Mouse (Mus musculus): ENCODE data around the gene Zscan12.

Gene Zscan12

GRCm38 (mm10) chr13:21407969-21408804, 45.6 kb downstream of the Zscan12 start:
- no peak for TF ChIP-seq NANOG (IDR thresholded peaks at IDR 0.05; ENCODE audit: borderline replicate concordance, low read length)
- TF ChIP-seq POU5F1 (IDR thresholded peaks at IDR 0.05; ENCODE audit: borderline replicate concordance, low read length) = no peak
- no peak for TF ChIP-seq CTCF (conservative IDR thresholded peaks at IDR 0.05; ENCODE audit: low read length)
- no peaks in the 10 kb centered on the region for H3K27me3 ChIP-seq (ENCODE audit: insufficient read depth, low read length)
- H3K36me3 ChIP-seq (ENCODE audit: insufficient read depth, low read length) = no peaks in the 10 kb centered on the region
- H3K4me1 ChIP-seq (replicated peaks; ENCODE audit: low read depth, low read length) = peaks cover 15% of the 10 kb centered on the region
- peak overlapping the region; percentile 78 for H3K4me3 ChIP-seq (replicated peaks; ENCODE audit: low read length)
- H3K9me3 ChIP-seq (ENCODE audit: low read length) = no peaks in the 10 kb centered on the region

DNA sequence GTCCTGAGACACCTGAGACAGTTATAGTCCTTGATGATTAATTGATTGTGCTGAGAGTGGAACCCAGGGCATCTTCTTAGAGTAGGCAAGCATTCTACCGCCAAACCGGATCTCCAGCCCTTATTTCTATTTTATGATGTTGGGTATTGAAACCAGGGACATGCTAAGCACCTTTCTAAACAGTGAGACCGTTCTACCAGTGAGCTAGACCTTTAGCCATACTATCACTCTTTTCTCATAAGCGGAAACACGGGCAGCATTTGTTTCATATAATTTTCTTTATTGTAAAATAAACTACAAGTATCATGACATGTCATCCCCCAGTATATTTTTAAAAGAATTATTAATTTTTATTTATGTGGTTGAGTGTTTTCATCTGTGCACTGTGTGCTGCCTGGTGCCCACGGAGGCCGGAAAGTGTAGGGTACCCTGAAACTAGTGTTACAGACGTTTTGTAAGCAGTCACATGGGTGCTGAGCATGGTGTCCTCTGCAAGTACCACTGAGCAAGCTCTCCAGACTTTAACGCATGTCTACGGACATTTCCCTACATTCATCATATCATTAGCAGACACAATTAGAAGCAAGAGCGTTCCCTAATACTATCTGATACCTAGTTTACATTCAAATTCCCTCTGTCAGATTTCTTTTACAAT, 46.3 kb downstream of the Zscan12 start:
- Histone ChIP-seq H3K9me3 (ENCODE audit: low read length) (no peaks in the 10 kb centered on the region), H3K4me1 (replicated peaks; ENCODE audit: low read depth, low read length) (peaks cover 15% of the 10 kb centered on the region), H3K4me3 (replicated peaks; ENCODE audit: low read length) (peak overlapping the region; percentile 78), H3K27me3 (ENCODE audit: insufficient read depth, low read length) (no peaks in the 10 kb centered on the region), H3K36me3 (ENCODE audit: insufficient read depth, low read length) (no peaks in the 10 kb centered on the region)
- no peak for TF ChIP-seq NANOG (IDR thresholded peaks at IDR 0.05; ENCODE audit: borderline replicate concordance, low read length)
- no peak for TF ChIP-seq CTCF (conservative IDR thresholded peaks at IDR 0.05; ENCODE audit: low read length)
- TF ChIP-seq POU5F1 (IDR thresholded peaks at IDR 0.05; ENCODE audit: borderline replicate concordance, low read length) = no peak

- Histone ChIP-seq H3K27me3 (ENCODE audit: insufficient read depth, low read length) (no peaks in the 10 kb centered on the region), H3K9me3 (ENCODE audit: low read length) (no peaks in the 10 kb centered on the region), H3K4me1 (replicated peaks; ENCODE audit: low read depth, low read length) (0 out of 2 replicates have a peak, but pooled peaks cover 3% of the 10 kb centered on the region), H3K4me3 (replicated peaks; ENCODE audit: low read length) (no peak overlapping the region), H3K36me3 (ENCODE audit: insufficient read depth, low read length) (no peaks in the 10 kb centered on the region)
- TF ChIP-seq POU5F1 (IDR thresholded peaks at IDR 0.05; ENCODE audit: borderline replicate concordance, low read length) = no peak
- TF ChIP-seq CTCF (conservative IDR thresholded peaks at IDR 0.05; ENCODE audit: low read length) = no peak
- no peak for TF ChIP-seq NANOG (IDR thresholded peaks at IDR 0.05; ENCODE audit: borderline replicate concordance, low read length)
Observed at GRCm38 (mm10) chr13:21414231-21415212, 51.9 kb downstream of the Zscan12 start.

DNA sequence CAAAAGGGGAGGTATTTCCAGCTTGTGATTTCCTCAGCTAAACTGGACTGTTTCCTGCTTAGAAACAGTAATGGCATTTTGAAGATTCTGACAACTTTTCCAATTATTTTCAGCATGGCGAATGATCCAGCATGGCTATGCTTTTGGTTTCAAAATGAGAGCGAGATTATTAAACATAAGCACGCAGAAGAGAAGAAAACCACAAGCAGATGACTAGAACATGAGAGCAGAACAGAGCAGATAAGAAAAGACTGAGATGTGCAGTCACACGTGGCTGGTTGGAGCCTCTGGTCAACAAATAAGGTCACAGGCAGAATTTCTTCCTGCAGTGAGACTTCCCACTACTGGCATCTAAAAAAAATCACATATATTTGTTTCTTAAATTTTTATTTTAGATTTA, 52.6 kb downstream of the Zscan12 start:
- TF ChIP-seq POU5F1 (IDR thresholded peaks at IDR 0.05; ENCODE audit: borderline replicate concordance, low read length) = no peak
- TF ChIP-seq NANOG (IDR thresholded peaks at IDR 0.05; ENCODE audit: borderline replicate concordance, low read length) = no peak
- TF ChIP-seq CTCF (conservative IDR thresholded peaks at IDR 0.05; ENCODE audit: low read length) = no peak
- Histone ChIP-seq H3K4me1 (replicated peaks; ENCODE audit: low read depth, low read length) (0 out of 2 replicates have a peak, but pooled peaks cover 3% of the 10 kb centered on the region), H3K4me3 (replicated peaks; ENCODE audit: low read length) (no peak overlapping the region), H3K27me3 (ENCODE audit: insufficient read depth, low read length) (no peaks in the 10 kb centered on the region), H3K36me3 (ENCODE audit: insufficient read depth, low read length) (no peaks in the 10 kb centered on the region), H3K9me3 (ENCODE audit: low read length) (no peaks in the 10 kb centered on the region)

- H3K36me3 ChIP-seq (ENCODE audit: insufficient read depth, low read length) = no peaks in the 10 kb centered on the region
- no peaks in the 10 kb centered on the region for H3K27me3 ChIP-seq (ENCODE audit: insufficient read depth, low read length)
- TF ChIP-seq POU5F1 (IDR thresholded peaks at IDR 0.05; ENCODE audit: borderline replicate concordance, low read length) (no peak), NANOG (IDR thresholded peaks at IDR 0.05; ENCODE audit: borderline replicate concordance, low read length) (no peak), CTCF (conservative IDR thresholded peaks at IDR 0.05; ENCODE audit: low read length) (no peak)
- no peak overlapping the region for H3K4me3 ChIP-seq (replicated peaks; ENCODE audit: low read length)
- 0 out of 2 replicates have a peak, but pooled peaks cover 3% of the 10 kb centered on the region for H3K4me1 ChIP-seq (replicated peaks; ENCODE audit: low read depth, low read length)
- H3K9me3 ChIP-seq (ENCODE audit: low read length) = no peaks in the 10 kb centered on the region
Observed at GRCm38 (mm10) chr13:21415750-21416149, 53.1 kb downstream of the Zscan12 start.

- 0 out of 2 replicates have a peak, but pooled peaks cover 3% of the 10 kb centered on the region for H3K4me1 ChIP-seq (replicated peaks; ENCODE audit: low read depth, low read length)
- no peaks in the 10 kb centered on the region for H3K27me3 ChIP-seq (ENCODE audit: insufficient read depth, low read length)
- no peak overlapping the region for H3K4me3 ChIP-seq (replicated peaks; ENCODE audit: low read length)
- H3K36me3 ChIP-seq (ENCODE audit: insufficient read depth, low read length) = no peaks in the 10 kb centered on the region
- no peaks in the 10 kb centered on the region for H3K9me3 ChIP-seq (ENCODE audit: low read length)
- no peak for TF ChIP-seq CTCF (conservative IDR thresholded peaks at IDR 0.05; ENCODE audit: low read length)
- no peak for TF ChIP-seq NANOG (IDR thresholded peaks at IDR 0.05; ENCODE audit: borderline replicate concordance, low read length)
- no peak for TF ChIP-seq POU5F1 (IDR thresholded peaks at IDR 0.05; ENCODE audit: borderline replicate concordance, low read length)
Observed at GRCm38 (mm10) chr13:21417298-21418010, 54.8 kb downstream of the Zscan12 start.

DNA sequence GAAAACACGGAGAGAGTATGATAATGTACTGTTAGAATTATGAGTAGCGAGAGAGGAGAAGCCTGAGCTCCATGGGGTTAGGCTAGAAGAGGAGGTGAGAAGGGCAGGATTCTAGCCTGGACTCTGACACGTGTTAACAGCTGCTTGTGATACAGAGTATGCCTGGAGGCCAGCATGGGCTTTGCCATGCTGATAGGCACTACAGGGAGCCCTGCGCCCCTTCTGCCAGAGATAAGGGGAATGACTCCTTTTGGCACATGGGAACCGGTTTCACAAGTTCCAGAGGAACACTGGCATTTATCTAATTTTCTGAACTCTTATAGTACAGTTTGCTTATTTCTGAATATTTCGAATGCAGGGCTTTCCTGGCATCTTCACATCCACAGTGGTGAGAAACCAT, 56.2 kb downstream of the Zscan12 start:
- TF ChIP-seq CTCF (conservative IDR thresholded peaks at IDR 0.05; ENCODE audit: low read length) (no peak), POU5F1 (IDR thresholded peaks at IDR 0.05; ENCODE audit: borderline replicate concordance, low read length) (no peak), NANOG (IDR thresholded peaks at IDR 0.05; ENCODE audit: borderline replicate concordance, low read length) (no peak)
- H3K27me3 ChIP-seq (ENCODE audit: insufficient read depth, low read length) = no peaks in the 10 kb centered on the region

More for the DNA sequence above, 56.2 kb downstream of the Zscan12 start:
- no peaks in the 10 kb centered on the region for H3K36me3 ChIP-seq (ENCODE audit: insufficient read depth, low read length)
- H3K4me1 ChIP-seq (replicated peaks; ENCODE audit: low read depth, low read length) = 0 out of 2 replicates have a peak, but pooled peaks cover 3% of the 10 kb centered on the region
- no peak overlapping the region for H3K4me3 ChIP-seq (replicated peaks; ENCODE audit: low read length)
- H3K9me3 ChIP-seq (ENCODE audit: low read length) = no peaks in the 10 kb centered on the region
